27 mouse cellular contexts compared by ENCODE assay signal in the genomic region with DNA sequence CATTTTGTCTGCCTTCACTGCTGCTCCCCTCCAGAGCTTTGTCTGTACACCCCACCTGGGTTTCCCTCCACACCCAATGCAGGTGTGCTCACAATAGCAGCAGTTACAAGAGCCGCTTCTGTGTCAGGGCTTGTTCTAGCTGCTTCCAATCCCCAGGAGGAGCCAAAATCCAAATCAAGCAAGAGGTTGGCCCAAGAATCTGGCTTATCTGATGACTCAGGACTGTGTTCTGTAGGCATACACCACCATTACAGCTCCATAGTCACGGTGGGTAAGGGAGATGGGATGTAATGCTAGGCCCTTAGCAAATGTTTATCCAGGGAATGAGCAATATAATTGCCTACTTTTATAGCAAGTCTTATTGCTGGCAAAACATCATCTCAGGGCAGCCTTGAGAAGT. TPM values are rescaled to one million over a fixed set of nuclear protein-coding genes. Genes with fewer than 3 reads are reported as not detected.
DNase-seq lines count a peak whose midpoint lies in the region; ATAC-seq lines count a peak whose summit lies in the region.
"Had no signal": no experiment of that assay in that cellular context is flagged by ENCODE, and none has a peak within 500 bp of the region (broad histone marks: within the 10 kb centered on the region; RNA-seq: fewer than 3 reads in every experiment).

No protein-coding gene starts in this region.

- peaks cover 50% of the 10 kb centered on the region for H3K4me1 ChIP-seq in limb, embryonic 15.5 days
- H3K4me1 ChIP-seq in limb, embryonic 10.5 days, result peaks cover 35% of the 10 kb centered on the region
- peaks cover 37% of the 10 kb centered on the region for H3K4me1 ChIP-seq in stomach, embryonic 15.5 days

- no peak overlapping the region for H3K9ac ChIP-seq in limb, embryonic 15.5 days
- no peak overlapping the region for H3K9ac ChIP-seq in stomach, embryonic 15.5 days
- H3K9ac ChIP-seq: embryonic facial prominence, embryonic 12.5 days; forebrain, postnatal 0 days; heart, embryonic 12.5 days; heart, embryonic 15.5 days; hindbrain, embryonic 13.5 days had no signal

- no peak overlapping the region for H3K4me3 ChIP-seq in limb, embryonic 15.5 days
- H3K4me3 ChIP-seq in limb, embryonic 10.5 days, result no peak overlapping the region
- H3K4me3 ChIP-seq in stomach, embryonic 15.5 days (replicated peaks), result no peak overlapping the region
- H3K4me3 ChIP-seq: embryonic facial prominence, embryonic 12.5 days; gastrocnemius, adult 2 months; heart, embryonic 12.5 days; heart, embryonic 15.5 days; hindbrain, embryonic 10.5 days; hindbrain, embryonic 13.5 days had no signal

- no peak for ATAC-seq in limb, embryonic 15.5 days (ENCODE audit: insufficient number of reproducible peaks, low FRiP score, low TSS enrichment, low read depth)
- no peak for ATAC-seq in stomach, embryonic 15.5 days (ENCODE audit: insufficient read depth, low FRiP score, low read depth)
- ATAC-seq in megakaryocyte progenitor cell, adult 5-6 weeks (replicated peaks; ENCODE audit: poor library complexity), result no peak
- ATAC-seq: activated CD4-positive, CD25-positive, alpha-beta regulatory T cell, adult 4 months; CD4-positive, CD25-positive, alpha-beta regulatory T cell, adult 4 months; forebrain, embryonic 14.5 days; forebrain, postnatal 0 days; hindbrain, embryonic 16.5 days had no signal

- 59% methylated on average over 2 of the region's 2 CpGs for WGBS in limb, embryonic 15.5 days
- 87% methylated on average over 2 of the region's 2 CpGs for WGBS in limb, embryonic 10.5 days
- 66% methylated on average over 2 of the region's 2 CpGs for WGBS in stomach, embryonic 15.5 days

- DNase-seq in limb, embryonic 10.5 days (ENCODE audit: low spot score), result no peak
- peak; percentile 66 for DNase-seq in NIH3T3 (ENCODE audit: low read depth)
- DNase-seq in gastrocnemius, adult 8-10 months (ENCODE audit: low spot score in 2 of 2), result no peak
- DNase-seq in kidney, postnatal 25 days, result no peak
- DNase-seq: adrenal gland, adult 8-10 months; adrenal gland, postnatal 25 days; cerebellum, adult 18-20 months; cerebellum, adult 9-10 months; cerebellum, postnatal 14 days; forebrain, postnatal 0 days; gastrocnemius, adult 2 months; gastrocnemius, postnatal 25 days; heart, adult 18-20 months; heart, postnatal 10 days; heart, postnatal 36 days had no signal

- H3K4me2 ChIP-seq in limb, embryonic 15.5 days, result no peak overlapping the region
- no peak overlapping the region for H3K4me2 ChIP-seq in stomach, embryonic 15.5 days
- H3K4me2 ChIP-seq: embryonic facial prominence, embryonic 12.5 days; heart, embryonic 12.5 days; heart, embryonic 15.5 days; hindbrain, embryonic 13.5 days had no signal

- H3K27me3 ChIP-seq in limb, embryonic 15.5 days, result no peaks in the 10 kb centered on the region
- H3K27me3 ChIP-seq in limb, embryonic 10.5 days (ENCODE audit: low read depth, poor library complexity, severe bottlenecking), result peaks cover 6% of the 10 kb centered on the region; the same call in 1 of the 2 replicates
- no peaks in the 10 kb centered on the region for H3K27me3 ChIP-seq in stomach, embryonic 15.5 days (replicated peaks)
- H3K27me3 ChIP-seq: embryonic facial prominence, embryonic 12.5 days; heart, embryonic 12.5 days; heart, embryonic 15.5 days; hindbrain, embryonic 13.5 days had no signal

- peak overlapping the region; percentile 39; the same call in 1 of the 2 replicates for H3K27ac ChIP-seq in limb, embryonic 15.5 days
- H3K27ac ChIP-seq in limb, embryonic 10.5 days, result no peak overlapping the region
- H3K27ac ChIP-seq in stomach, embryonic 15.5 days, result 0 out of 2 replicates have a peak overlapping the region, but pooled peaks have one; percentile 31
- H3K27ac ChIP-seq: embryonic facial prominence, embryonic 12.5 days; gastrocnemius, adult 2 months; heart, embryonic 15.5 days; hindbrain, embryonic 10.5 days; hindbrain, embryonic 13.5 days had no signal

- H3K9me3 ChIP-seq in limb, embryonic 15.5 days, result no peaks in the 10 kb centered on the region
- H3K9me3 ChIP-seq in limb, embryonic 10.5 days (replicated peaks), result no peaks in the 10 kb centered on the region
- no peaks in the 10 kb centered on the region for H3K9me3 ChIP-seq in stomach, embryonic 15.5 days
- H3K9me3 ChIP-seq: embryonic facial prominence, embryonic 12.5 days; heart, embryonic 12.5 days; heart, embryonic 15.5 days; hindbrain, embryonic 10.5 days; hindbrain, embryonic 13.5 days had no signal

- H3K36me3 ChIP-seq in limb, embryonic 15.5 days, result no peaks in the 10 kb centered on the region
- no peaks in the 10 kb centered on the region for H3K36me3 ChIP-seq in limb, embryonic 10.5 days
- H3K36me3 ChIP-seq in stomach, embryonic 15.5 days, result no peaks in the 10 kb centered on the region
- H3K36me3 ChIP-seq: embryonic facial prominence, embryonic 12.5 days; heart, embryonic 12.5 days; heart, embryonic 15.5 days; hindbrain, embryonic 10.5 days; hindbrain, embryonic 13.5 days had no signal

RNA-seq across cellular contexts. Expression of gene Lmna, which starts 6.7 kb away (rescaled TPM):
- 635 and 751 TPM in 2 replicates for polyA plus RNA-seq in limb, embryonic 15.5 days (2015; fragmentation: Nextera tagmentation; extraction: Ambion mirVana)
- 9.2 and 14.5 TPM in 2 replicates for polyA plus RNA-seq in limb, embryonic 10.5 days (2016; fragmentation: Nextera tagmentation; extraction: Ambion mirVana)
- 179 and 214 TPM in 2 replicates for polyA plus RNA-seq in stomach, embryonic 15.5 days (2015; fragmentation: Nextera tagmentation; extraction: Ambion mirVana)
- 2.3 and 2.6 TPM in 2 replicates for total RNA-seq in megakaryocyte progenitor cell, adult 5-6 weeks (2015)
- 5.8 and 9.8 TPM in 2 replicates for total RNA-seq in megakaryocyte progenitor cell, adult 5-6 weeks (2017)
- total RNA-seq in gastrocnemius, adult 8-10 months (2022), result 10 to 100 TPM; 59.0 to 76.0 (median 67.8) TPM

RNA-seq across cellular contexts. Expression of gene Mex3a, which starts 15.8 kb away (rescaled TPM):
- polyA plus RNA-seq in limb, embryonic 15.5 days (2015; fragmentation: Nextera tagmentation; extraction: Ambion mirVana), result 17.6 and 21.0 TPM in 2 replicates
- 28.9 and 34.8 TPM in 2 replicates for polyA plus RNA-seq in limb, embryonic 10.5 days (2016; fragmentation: Nextera tagmentation; extraction: Ambion mirVana)
- polyA plus RNA-seq in stomach, embryonic 15.5 days (2015; fragmentation: Nextera tagmentation; extraction: Ambion mirVana), result 11.9 and 12.1 TPM in 2 replicates
- 3.8 and 3.9 TPM in 2 replicates for total RNA-seq in megakaryocyte progenitor cell, adult 5-6 weeks (2015)
- 1.7 and 2.8 TPM in 2 replicates for total RNA-seq in megakaryocyte progenitor cell, adult 5-6 weeks (2017)
- under 1 TPM; 0.07 to 0.31 (median 0.15) TPM for total RNA-seq in gastrocnemius, adult 8-10 months (2022)

RNA-seq across cellular contexts. Expression of gene Rab25, which starts 31.7 kb away (rescaled TPM):
- 144 and 148 TPM in 2 replicates for polyA plus RNA-seq in limb, embryonic 15.5 days (2015; fragmentation: Nextera tagmentation; extraction: Ambion mirVana)
- polyA plus RNA-seq in limb, embryonic 10.5 days (2016; fragmentation: Nextera tagmentation; extraction: Ambion mirVana), result 1.7 and 3.7 TPM in 2 replicates
- 86.9 and 90.6 TPM in 2 replicates for polyA plus RNA-seq in stomach, embryonic 15.5 days (2015; fragmentation: Nextera tagmentation; extraction: Ambion mirVana)
- 0.17 TPM in 1 of 2 replicates, not detected in the other for total RNA-seq in megakaryocyte progenitor cell, adult 5-6 weeks (2015)
- 0.37 TPM in 1 of 2 replicates, not detected in the other for total RNA-seq in megakaryocyte progenitor cell, adult 5-6 weeks (2017)
- not detected for total RNA-seq in gastrocnemius, adult 8-10 months (2022)
- total RNA-seq: adrenal gland, adult 8-10 months; adrenal gland, postnatal 25 days; forebrain, postnatal 0 days; gastrocnemius, adult 2 months; gastrocnemius, postnatal 25 days; heart, postnatal 10 days; heart, postnatal 36 days had no signal
- polyA plus RNA-seq: activated CD4-positive, CD25-positive, alpha-beta regulatory T cell, adult 4 months; CD4-positive, CD25-positive, alpha-beta regulatory T cell, adult 4 months; forebrain, embryonic 14.5 days; forebrain, postnatal 0 days; hindbrain, embryonic 13.5 days; hindbrain, embryonic 16.5 days had no signal

RNA-seq across cellular contexts. Expression of gene Lamtor2, which starts 36.5 kb away (rescaled TPM):
- 194 and 207 TPM in 2 replicates for polyA plus RNA-seq in limb, embryonic 15.5 days (2015; fragmentation: Nextera tagmentation; extraction: Ambion mirVana)
- 151 and 159 TPM in 2 replicates for polyA plus RNA-seq in limb, embryonic 10.5 days (2016; fragmentation: Nextera tagmentation; extraction: Ambion mirVana)
- polyA plus RNA-seq in stomach, embryonic 15.5 days (2015; fragmentation: Nextera tagmentation; extraction: Ambion mirVana), result 193 and 198 TPM in 2 replicates
- total RNA-seq in megakaryocyte progenitor cell, adult 5-6 weeks (2015), result 42.4 and 46.4 TPM in 2 replicates
- total RNA-seq in megakaryocyte progenitor cell, adult 5-6 weeks (2017), result 93.9 and 115 TPM in 2 replicates
- 10 to 100 TPM; 83.0 to 95.4 (median 86.1) TPM for total RNA-seq in gastrocnemius, adult 8-10 months (2022)

RNA-seq across cellular contexts. Expression of gene Ubqln4, which starts 37.2 kb away (rescaled TPM):
- polyA plus RNA-seq in limb, embryonic 15.5 days (2015; fragmentation: Nextera tagmentation; extraction: Ambion mirVana), result 39.6 and 44.1 TPM in 2 replicates
- polyA plus RNA-seq in limb, embryonic 10.5 days (2016; fragmentation: Nextera tagmentation; extraction: Ambion mirVana), result 78.8 and 79.5 TPM in 2 replicates
- 40.2 and 40.9 TPM in 2 replicates for polyA plus RNA-seq in stomach, embryonic 15.5 days (2015; fragmentation: Nextera tagmentation; extraction: Ambion mirVana)
- total RNA-seq in megakaryocyte progenitor cell, adult 5-6 weeks (2015), result 42.0 and 49.7 TPM in 2 replicates
- 40.6 and 47.5 TPM in 2 replicates for total RNA-seq in megakaryocyte progenitor cell, adult 5-6 weeks (2017)
- total RNA-seq in gastrocnemius, adult 8-10 months (2022), result 100 to 1,000 TPM in 1 of 4 experiments, 10 to 100 TPM in 3; 91.9 to 112 (median 94.6) TPM

Comparison
In these comparisons a context has a peak if more than half of its experiments do, and no peak if none do; other contexts are left out.
1. RNA of gene Lmna, which starts 6.7 kb away (polyA plus RNA-seq): 635 to 751 TPM in limb, embryonic 15.5 days and 179 to 214 TPM in stomach, embryonic 15.5 days; 9.2 to 14.5 TPM in limb, embryonic 10.5 days; every median in the first group is over 10 times any median in the second.
2. RNA of gene Rab25, which starts 31.7 kb away (polyA plus RNA-seq): 144 to 148 TPM in limb, embryonic 15.5 days and 86.9 to 90.6 TPM in stomach, embryonic 15.5 days; 1.7 to 3.7 TPM in limb, embryonic 10.5 days; every median in the first group is over 10 times any median in the second.